Mouse (Mus musculus) G1E (cell line): Measurements from ENCODE around the gene Zscan10.

ENCODE experiments used
- CTCF ChIP-seq: IDR thresholded peaks from 2 replicates; pipeline ENCODE4 v1.5.1; 2012; ENCODE audit warnings: low read depth, low read length, inconsistent platforms, mixed read lengths
- GATA1 ChIP-seq: IDR thresholded peaks from 2 replicates; pipeline ENCODE4 v1.6.1; 2012; ENCODE audit warnings: borderline replicate concordance, low read length, inconsistent platforms, mixed read lengths
- GATA2 ChIP-seq: IDR thresholded peaks from 2 replicates; pipeline ENCODE4 v1.6.1; 2012; ENCODE audit warnings: low read depth, low read length, inconsistent platforms, borderline replicate concordance

DNA sequence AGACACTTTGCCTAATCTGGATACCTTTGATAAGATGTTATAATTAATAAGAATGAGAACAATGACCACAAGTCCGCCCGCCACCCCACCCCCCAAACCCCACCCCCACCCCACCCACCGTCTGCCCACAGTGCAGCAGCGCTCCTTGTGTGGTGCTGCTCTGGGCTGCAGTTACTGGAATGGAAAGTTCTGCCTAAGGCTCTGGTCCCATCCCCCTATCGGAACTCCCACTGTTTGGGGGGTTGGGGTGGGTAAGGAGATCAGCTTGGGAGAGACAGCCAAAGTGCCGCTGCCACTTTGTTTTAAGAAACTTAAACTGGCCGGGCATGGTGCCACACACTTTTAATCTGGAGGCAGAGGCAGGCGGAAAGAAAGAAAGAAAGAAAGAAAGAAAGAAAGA is 2.4 kb downstream of the Zscan10 start:
- no peak for TF ChIP-seq GATA2
- TF ChIP-seq CTCF: no peak
- TF ChIP-seq GATA1: no peak
